Mouse (Mus musculus) layer of hippocampus, adult 8-10 months (tissue): ENCODE data around the gene Mcl1. TPM values are rescaled to one million over a fixed set of nuclear protein-coding genes. Genes with fewer than 3 reads are reported as not detected.
A peak's percentile ranks its signal among the peaks of the same experiment; 100 is the strongest.
"Not testable (repeated sequence)": the region's sequence is repeated elsewhere in the genome, so short reads cannot be mapped to it uniquely, and the experiment has no call there.

Experiments
- DNase-seq, 2 experiments: peaks; one replicate each; pipeline ENCODE4 v3.0.0; 2022; ENCODE audit warnings: low spot score in 2 of 2
- total RNA-seq, 4 experiments: library from RNA; stranded (reverse); gene quantifications; 2 replicates each; pipeline ENCODE4 v1.2.4; 2022

The Mcl1 gene
- total RNA-seq, 4 experiments from 2014 or later = 55.1 to 73.6 (median 61.1) TPM

DNA sequence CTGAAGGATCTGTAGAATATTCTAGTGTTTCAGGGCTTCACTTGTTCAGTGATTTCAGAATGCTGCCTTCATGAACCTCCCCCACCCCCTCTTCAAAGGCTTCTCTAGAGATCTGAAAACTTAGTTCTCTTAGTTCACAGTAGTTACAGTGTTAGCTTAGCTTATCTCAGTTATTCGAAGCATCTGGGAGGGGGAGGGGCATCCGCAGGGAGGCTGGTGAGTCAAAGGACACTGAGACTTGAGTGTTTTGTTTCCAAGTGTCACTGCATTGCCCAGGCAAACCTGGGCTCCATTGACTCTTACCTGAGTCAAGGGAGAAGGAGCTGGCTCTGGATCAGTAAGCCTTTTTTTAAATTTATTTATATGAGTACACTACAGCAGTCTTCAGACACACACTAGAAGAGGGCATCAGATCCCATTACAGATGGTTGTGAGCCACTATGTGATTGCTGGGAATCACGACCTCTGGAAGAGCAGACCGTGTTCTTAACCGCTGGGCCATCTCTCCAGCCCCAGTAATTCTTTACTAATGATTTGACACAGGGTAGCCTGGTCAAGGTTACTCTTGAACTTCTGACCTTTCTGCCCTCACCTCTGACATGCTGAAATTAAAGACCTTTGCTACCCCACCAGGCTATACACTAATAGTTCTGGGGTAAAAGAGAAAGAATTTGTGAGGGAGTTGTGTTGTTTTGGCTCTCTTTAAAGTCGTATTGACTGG, 7.7 kb downstream of the Mcl1 start:
- no peak for DNase-seq

DNA sequence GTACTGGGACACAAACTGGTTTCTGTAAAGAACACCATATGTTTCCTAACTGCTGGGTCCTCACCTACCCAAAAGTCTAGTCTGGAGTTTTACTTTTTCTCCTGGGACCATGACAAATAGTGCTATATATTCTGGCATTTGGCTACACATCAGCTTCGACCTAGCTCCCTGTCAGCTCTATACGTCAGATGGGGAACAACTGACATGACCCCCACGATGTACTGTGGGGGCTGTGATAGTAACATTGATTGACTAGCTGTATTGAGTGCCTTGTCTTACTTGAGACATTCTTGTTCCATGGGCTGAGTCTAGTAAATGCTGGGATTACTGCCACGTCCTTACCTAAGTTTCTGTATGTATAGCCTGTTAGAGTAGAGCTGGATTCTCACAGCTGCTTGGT, 8.9 kb downstream of the Mcl1 start:
- no peak for DNase-seq

DNA sequence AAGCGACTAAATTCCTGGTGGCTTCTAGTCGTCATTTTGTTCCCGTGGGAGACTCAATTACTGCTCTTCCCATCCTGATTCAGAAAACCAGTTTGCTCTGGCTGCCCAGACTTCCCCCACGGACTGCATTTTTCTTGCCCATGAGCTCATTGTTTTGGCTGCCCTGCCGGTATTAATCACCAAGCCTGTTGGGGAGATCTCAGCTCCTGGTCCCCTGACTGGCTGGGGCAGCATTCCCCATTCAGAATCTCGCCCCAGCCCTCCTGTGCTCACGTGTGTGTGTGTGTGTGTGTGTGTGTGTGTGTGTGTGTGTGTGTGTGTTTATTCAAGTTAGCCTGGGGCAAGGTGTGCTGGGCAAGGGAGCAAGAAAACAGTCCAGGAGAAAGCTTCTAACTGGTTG, 9.4 kb downstream of the Mcl1 start:
- DNase-seq = peak; percentile 34 to 41

DNA sequence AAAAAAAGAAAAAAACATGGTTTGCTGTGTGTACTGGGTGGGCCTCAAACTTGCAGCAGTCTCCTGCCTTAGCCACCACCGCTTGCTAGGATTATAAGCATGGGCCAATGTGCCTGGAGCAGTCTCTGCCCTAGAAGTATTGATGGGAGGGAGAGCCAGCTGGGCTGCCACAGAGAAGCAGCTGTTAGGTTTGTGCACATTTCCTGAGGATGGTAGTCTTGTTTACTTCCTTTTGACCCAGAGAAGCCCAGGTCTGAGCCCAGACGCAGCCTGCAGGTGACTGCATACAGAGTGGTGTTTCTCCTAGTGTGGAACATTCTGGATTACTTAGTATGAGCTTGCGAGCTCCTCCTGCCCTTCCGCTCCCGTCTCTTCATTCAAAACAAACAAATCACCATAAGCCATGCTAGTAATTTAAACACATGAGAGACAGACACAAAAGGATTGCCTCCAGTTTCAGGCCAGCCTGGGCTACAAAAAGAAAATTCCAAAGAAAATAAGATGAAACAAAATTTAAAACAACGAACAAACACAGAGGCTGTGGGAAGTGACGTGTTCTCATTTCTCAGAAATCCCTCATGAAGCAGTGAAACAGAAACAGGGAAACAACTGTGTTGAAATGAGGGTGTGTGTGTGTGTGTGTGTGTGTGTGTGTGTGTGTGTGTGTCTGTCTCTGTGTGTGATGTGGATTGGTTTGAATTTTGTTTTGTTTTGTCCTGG, 10.2 kb downstream of the Mcl1 start:
- no peak for DNase-seq

DNA sequence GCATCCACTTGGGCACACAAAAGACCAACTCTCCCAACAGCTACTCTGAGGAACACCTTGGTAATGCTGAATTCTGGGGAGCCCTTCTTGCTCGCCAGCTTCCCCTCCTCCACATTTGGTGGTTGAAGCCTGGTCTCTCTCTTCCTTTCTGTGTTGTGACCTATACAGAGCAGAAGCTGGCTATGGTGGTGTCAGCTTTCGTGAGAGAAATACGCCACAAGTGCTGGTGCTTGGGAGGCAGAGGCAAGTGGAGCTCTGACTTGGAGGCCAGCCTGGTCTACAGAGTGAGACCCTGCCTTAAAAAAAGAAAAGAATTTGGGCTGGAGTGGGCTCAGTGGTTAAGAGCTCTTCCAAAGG, 10.7 kb downstream of the Mcl1 start:
- no peak for DNase-seq

DNA sequence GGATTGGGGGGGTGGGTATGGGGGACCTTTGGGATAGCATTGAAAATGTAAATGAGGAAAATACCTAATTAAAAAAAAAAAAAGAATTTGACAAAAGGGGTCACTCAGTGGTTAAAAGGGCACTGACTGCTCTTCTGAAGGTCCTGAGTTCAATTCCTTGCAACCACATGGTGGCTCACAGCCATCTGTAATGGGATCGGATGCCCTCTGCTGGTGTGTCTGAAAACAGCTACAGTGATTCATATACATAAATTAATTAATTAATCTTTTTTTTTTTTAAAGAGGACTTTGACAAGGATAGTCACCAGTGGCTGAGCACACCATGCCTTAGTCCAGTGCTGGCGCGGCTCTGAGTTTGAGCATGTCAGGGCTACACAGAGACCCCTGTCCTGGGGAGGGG, 11.8 kb downstream of the Mcl1 start:
- not testable (repeated sequence) for DNase-seq

DNA sequence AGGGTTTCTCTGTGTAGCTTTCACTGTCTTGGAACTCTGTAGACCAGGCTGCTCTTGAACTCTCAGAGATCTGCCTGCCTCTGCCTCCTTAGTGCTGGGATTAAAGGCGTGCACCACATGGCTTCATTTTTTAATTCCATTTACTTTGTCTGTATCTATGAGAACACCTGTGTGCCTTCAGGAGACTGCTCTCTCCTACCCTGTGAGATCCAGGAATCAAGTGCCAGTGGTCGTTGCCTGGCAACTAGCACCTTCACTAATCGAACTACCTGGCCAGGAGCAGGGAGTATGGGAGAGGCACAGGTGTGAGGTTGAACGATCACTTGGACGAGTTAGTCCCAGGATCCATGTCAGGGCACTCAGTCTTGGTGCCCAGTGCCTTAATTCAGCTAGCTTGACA, 12.6 kb downstream of the Mcl1 start:
- no peak for DNase-seq

DNA sequence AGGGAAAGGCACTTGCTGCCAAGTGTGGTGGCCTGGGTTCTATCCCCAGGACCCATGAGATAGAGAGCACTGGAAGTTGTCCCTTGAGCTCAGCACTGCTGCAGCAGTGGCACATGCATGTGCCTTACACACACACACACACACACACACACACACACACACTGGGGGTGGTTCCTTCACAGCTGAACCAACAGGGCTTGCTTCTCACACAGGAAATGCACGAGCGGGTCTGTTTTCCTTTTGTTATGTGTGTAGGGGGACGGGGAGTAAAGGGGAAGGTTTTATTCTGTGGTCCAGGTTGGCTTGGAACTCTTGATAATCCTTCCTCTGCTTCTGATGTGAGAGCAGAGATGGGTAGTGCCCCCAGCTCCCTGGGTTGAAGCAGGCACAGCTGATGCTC, 13.9 kb downstream of the Mcl1 start:
- DNase-seq = no peak

DNA sequence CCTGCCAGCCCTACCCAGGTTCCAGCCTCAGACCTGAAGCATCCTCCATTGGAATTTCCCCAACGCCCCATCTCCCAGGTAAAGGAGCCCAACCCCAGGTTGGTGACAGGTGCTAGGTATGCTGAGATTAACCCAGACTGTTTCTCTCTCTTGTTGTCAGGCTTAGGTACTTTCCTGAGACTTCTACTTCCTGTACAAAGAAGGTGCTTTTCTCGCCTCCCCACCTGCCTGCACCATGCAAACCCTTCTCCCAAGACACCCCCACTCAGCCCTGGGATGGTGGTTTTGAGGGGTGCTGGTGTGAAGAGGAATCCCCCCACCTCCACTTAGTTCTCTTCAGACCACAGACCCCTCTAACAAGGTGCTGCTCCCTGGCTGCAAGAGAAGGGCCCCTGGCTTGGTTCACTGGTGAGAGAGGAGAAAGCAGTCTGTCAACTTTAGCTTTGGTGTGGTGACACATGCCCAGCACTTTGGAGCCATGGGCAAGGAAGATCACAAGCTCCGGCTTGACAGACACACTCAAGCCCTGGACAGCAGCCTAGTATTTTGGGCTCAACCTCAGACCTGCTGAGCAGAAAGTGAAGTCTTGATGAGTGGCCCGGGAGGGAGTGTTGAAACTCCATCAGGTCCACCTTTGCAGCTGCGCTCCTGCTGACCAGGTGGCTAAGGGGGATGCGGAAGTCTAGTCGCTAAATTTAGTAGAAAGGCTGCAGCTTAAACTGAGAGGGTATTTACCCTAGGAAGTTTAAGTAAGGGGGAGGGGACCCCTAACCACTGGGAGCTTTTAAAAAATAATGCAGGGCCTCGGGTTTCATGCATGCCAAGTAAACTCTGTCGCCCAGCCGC, 14.5 kb downstream of the Mcl1 start:
- no peak for DNase-seq

DNA sequence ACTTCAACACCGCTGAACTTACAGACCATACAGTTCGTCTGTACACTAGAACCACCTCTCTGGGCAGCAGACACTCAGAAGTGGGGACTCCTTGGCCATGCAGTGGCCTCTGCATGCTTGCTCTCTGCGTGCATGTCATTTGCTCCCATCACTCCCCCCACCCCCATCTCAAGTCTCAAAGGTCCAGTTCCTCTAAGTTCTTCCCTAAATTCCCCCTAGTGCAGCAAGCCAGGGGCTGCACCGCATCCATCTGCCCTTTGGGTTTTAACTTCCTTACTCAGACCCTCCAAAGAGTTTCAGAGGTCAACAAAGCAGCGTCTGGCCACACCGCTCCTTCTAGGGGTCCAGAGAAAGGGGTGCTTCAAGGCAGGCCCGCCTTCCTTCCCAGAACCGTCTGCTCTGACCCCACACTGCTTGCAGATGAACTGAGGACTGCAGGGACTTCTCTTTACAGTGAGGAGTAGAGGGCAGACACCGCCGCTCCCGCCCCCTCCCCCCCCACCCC, 15.2 kb downstream of the Mcl1 start:
- no peak for DNase-seq

DNA sequence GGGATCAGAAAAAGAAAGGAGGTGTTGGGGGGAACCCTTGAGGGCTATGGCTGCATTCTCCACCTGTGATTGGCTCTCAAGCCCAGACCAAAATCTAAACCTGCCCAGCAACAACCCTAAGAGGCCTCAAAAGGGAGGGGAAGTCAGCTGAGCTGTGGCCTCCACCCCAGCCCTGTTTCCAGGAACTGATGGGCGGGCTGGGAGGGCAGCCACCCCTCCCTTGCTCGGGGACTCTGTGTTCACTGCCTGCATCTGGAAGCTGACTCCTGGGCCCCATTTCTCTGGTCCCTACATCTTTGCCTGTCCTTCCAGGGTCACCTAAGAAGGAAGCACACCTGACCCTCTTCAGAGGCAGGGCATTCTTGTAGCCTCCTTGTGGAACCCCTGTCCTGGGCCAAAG, 15.6 kb downstream of the Mcl1 start:
- no peak for DNase-seq

DNA sequence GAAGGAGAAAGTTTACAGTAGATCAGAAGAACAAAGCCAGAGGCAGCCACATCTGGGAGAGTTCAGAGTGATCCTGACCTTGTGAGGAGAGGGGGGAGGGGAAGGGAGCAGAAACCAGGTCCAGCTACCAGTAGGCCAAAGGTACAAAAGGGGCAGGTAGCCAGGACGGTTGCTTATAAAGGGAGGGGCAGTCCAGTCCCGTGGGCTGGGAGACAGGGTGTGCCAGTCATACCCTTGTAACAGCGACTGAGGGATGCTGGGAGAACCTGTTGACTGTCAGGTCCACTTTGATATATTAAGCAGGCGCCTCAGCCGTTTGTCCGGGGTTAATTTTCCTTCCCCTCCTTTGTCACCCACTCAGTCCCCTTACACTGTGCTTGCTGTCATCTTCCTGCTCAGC, 16.2 kb downstream of the Mcl1 start:
- DNase-seq = no peak

DNA sequence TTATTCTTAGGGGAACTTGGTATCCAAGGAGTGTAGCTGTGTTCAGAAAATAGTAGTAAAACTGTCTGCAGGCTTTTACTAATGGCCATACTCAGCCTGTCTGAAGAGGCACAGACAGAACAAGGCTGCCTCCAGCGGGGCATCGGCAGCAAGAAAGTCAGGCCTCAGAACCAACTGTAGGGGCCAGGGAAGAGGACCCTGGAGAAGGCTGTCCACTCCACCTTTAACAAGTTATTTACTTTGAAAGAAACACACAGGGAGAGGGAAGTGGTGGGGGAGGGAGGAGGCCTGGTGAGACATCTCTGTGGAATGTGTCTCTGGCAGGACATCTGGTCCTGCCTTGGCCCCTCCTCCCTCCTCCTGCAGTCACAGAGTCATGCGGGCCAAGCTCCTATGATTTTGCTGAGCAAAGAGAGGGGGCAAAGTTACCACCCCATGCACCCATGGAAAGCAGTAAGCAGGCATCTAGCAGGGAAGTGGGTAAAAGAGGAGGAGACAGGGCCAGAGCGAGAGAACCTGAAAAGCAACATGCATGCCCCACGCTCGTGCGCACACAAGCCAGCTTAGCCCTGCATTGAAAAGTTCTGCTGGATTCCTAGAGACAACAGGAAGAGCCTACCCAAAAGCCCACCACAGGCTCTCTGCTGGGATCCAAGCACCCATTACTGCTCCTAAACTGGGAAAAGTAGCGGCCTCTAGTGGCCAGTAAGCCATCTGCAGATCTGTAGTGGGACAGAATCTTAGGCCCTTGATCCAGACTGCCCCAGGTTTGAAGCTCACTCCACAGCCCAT, 16.9 kb downstream of the Mcl1 start:
- peak; percentile 34 to 58 for DNase-seq

DNA sequence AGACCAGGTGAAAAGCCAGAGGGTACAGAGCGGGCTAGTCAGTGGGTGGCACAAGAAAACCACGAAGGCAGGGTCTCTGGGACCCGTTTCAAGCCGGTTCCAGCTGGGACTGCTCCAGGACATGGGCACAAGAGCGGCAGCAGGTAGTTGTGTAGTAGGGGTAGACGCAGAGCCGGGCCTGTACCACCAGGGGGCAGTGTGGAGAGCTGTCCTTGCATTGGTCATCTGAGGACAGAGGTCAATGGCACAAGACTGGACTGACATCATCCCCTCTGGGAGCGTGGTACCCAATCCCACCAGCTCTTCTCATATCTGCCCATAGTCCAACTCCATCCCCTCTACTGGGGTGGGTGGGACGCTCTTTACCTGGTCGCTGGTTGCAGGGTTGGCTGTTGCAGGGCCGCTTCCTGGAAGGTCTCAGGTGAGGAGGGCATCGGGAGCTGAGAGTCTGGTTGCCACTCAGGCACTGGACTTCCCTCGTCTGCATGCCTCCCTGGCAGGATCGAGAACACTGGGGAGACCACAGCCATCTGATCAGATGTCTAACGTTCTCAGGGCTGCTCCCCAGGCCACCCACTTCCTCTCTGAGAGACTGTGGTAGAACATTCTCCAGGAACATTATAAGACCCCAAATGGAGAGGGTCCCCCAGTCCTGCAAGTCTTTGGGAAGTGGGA, 18.3 kb downstream of the Mcl1 start:
- peak; percentile 50 to 57 for DNase-seq

DNA sequence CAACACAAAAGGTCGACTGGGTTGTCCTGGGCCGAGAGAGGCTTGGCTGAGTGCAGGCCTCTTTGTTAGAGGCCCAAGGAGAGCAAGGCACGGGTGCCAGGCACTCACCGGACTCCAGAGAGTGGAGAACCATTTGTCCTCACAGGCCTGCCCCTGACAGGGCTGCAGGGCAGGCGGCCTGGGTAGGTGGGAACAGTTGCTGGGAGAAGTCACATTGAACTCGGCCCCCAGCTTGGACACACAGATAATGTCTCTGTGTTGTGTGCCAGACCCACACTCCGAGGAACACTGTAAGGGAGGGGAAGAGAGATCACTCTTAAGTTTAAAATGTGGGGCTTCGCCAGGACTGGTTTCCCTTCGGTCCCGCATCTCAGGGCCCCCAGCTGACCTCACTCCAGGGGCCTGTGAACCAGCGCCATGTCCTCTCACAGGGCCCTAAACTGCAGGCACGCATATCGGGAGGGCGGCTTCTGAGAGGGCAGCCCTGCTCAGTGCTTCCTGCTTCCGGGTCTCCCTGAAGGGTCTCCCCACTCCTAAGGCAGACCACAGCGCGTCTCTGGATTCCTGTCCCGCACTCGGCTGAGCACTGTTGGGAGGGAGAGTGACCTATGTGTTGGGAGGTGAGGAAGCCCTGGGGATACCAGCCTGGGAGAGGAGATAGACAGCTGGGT, 19.0 kb downstream of the Mcl1 start:
- DNase-seq = no peak

DNA sequence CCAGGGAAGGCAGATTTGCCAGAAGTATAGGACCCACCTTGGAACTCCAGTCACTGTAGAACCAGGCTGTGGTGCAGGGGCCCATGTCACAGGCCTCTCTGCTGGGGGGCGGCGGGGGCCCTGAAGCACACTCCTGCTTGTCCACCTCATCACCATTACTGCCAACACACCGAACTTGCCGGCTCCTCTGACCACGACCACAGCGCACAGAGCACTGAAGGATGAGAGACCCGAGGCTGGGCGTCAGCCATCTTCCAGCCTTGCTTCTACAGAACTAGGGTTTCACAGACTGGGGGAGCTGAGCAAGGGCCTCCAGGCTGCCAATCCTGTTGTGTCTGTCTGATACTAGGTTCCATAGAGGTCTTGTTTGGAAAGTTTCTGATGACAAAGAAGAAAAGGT, 21.0 kb downstream of the Mcl1 start:
- no peak for DNase-seq

DNA sequence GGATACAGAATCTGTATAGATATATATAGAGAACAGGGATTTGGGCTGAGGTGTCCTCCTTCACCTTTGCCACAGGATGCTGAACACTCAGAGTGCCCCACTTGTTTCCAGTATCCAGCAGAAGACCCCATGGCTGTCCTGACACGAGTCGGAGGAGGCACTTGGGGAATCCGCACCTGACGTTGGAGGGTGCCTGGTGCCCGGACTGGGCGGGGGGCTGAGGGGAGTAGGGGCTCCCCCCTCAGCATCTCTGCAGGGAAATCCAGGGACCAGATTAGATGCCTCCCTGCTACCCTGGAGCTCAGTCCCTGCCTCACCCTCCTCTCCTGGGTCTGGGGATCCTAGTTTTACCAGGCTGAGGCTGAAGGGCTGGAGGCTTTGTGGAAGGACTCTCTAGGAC, 22.1 kb downstream of the Mcl1 start:
- no peak for DNase-seq

DNA sequence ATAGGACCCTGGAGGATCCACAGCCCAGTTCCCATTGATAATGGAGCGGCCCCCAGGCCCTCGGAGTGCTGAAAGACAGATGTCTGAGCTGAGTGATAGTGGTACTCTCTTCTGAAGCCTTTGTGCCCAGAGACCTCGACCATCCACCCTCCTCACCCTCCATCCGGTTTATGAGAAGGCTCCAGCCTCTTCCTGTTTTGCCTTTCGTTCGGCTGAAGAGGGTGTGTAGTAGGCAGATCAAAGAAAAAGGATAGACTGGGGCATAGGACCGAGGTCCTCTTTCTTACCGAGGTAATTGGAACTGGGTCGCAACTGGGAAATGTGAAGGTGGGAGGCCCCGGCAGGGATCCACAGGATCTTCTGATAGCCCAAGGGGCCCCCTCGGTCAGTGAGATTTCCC, 22.8 kb downstream of the Mcl1 start:
- DNase-seq = no peak

DNA sequence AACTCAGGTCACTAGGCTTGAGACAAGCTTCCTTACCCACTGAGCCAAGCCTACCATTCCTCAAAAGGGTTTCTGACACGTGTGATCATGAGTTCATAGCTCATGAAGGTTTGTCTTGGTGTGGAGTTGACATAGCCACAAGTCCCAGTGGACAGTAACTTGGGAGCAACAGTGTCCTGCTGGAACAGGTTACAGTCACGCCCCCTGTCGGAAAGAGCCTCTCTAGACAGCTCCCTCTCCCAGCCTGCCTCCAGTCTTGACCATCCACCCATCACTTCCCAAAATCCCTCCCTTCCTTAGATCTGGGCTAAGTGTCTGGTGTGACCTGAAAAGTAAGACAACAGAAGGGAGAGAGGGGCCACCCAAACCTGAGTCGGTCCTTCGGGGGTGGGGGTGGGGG, 24.3 kb downstream of the Mcl1 start:
- DNase-seq = no peak

DNA sequence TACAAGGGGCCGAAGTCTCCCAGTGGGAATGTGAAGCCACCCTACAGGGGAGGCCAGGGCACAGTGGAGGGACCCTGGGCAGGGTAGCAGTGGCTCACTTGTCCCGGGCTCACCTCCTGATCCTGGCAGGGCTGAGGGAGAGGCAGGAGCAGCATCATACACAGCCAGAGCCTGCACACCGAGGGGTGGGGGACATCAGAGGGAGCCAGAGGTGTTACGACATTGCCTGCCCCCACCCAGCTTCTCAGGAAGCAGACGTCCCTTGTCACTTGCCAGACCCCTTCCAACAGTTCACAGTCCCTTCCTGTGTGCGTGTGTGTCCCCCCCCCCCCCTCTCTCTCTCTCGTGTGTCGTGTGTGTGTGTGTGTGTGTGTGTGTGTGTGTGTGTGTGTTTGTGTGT, 26.3 kb downstream of the Mcl1 start:
- no peak for DNase-seq
